21 mouse cellular contexts compared by ENCODE assay signal in genomic region chr4:71506911-71507310, GRCm38 (mm10).
DNase-seq lines count a peak whose midpoint lies in the region; ATAC-seq and TF ChIP-seq lines count a peak whose summit lies in the region.
"Had no signal": no experiment of that assay in that cellular context is flagged by ENCODE, and none has a peak within 500 bp of the region (broad histone marks: within the 10 kb centered on the region; RNA-seq: fewer than 3 reads in every experiment).

No protein-coding gene starts in this region.

- H3K27me3 ChIP-seq in kidney, adult 2 months (replicated peaks; ENCODE audit: control insufficient read depth, insufficient read depth, low read length) = no peaks in the 10 kb centered on the region
- no peaks in the 10 kb centered on the region for H3K27me3 ChIP-seq in kidney, embryonic 15.5 days
- no peaks in the 10 kb centered on the region for H3K27me3 ChIP-seq in hindbrain, embryonic 16.5 days (replicated peaks; ENCODE audit: control insufficient read depth, insufficient read depth, low read length)
- H3K27me3 ChIP-seq: forebrain, embryonic 15.5 days; hindbrain, embryonic 15.5 days; intestine, embryonic 15.5 days; limb, embryonic 12.5 days; liver, embryonic 13.5 days; midbrain, embryonic 13.5 days had no signal

- H3K4me1 ChIP-seq in kidney, adult 2 months (ENCODE audit: control insufficient read depth, insufficient read depth, low read length) = no peaks in the 10 kb centered on the region
- H3K4me1 ChIP-seq in kidney, embryonic 15.5 days = no peaks in the 10 kb centered on the region
- no peaks in the 10 kb centered on the region for H3K4me1 ChIP-seq in hindbrain, embryonic 16.5 days (ENCODE audit: control insufficient read depth, insufficient read depth, low read depth, low read length)
- H3K4me1 ChIP-seq: embryonic facial prominence, embryonic 10.5 days; forebrain, embryonic 15.5 days; heart, embryonic 10.5 days; hindbrain, embryonic 15.5 days; intestine, embryonic 15.5 days; limb, embryonic 12.5 days; liver, embryonic 13.5 days; midbrain, embryonic 13.5 days had no signal

- no peak overlapping the region for H3K4me3 ChIP-seq in kidney, adult 2 months (ENCODE audit: insufficient read depth, low read depth, low read length)
- no peak overlapping the region for H3K4me3 ChIP-seq in kidney, embryonic 15.5 days (replicated peaks)
- H3K4me3 ChIP-seq in hindbrain, embryonic 16.5 days (ENCODE audit: low read length) = no peak overlapping the region
- H3K4me3 ChIP-seq: embryonic facial prominence, embryonic 10.5 days; forebrain, embryonic 15.5 days; heart, embryonic 10.5 days; hindbrain, embryonic 15.5 days; intestine, embryonic 15.5 days; limb, embryonic 12.5 days; liver, embryonic 13.5 days; midbrain, embryonic 13.5 days had no signal

- no peak overlapping the region for H3K9ac ChIP-seq in kidney, embryonic 15.5 days
- H3K9ac ChIP-seq in hindbrain, embryonic 16.5 days (ENCODE audit: low read depth, low read length) = no peak overlapping the region
- H3K9ac ChIP-seq: forebrain, embryonic 15.5 days; hindbrain, embryonic 15.5 days; intestine, embryonic 15.5 days; limb, embryonic 12.5 days; liver, embryonic 13.5 days; midbrain, embryonic 13.5 days had no signal

- H3K36me3 ChIP-seq in kidney, adult 2 months (ENCODE audit: control insufficient read depth, insufficient read depth, low read length) = no peaks in the 10 kb centered on the region
- no peaks in the 10 kb centered on the region for H3K36me3 ChIP-seq in kidney, embryonic 15.5 days
- no peaks in the 10 kb centered on the region for H3K36me3 ChIP-seq in hindbrain, embryonic 16.5 days (ENCODE audit: control insufficient read depth, insufficient read depth, low read length)
- H3K36me3 ChIP-seq: embryonic facial prominence, embryonic 10.5 days; forebrain, embryonic 15.5 days; heart, embryonic 10.5 days; hindbrain, embryonic 15.5 days; intestine, embryonic 15.5 days; limb, embryonic 12.5 days; liver, embryonic 13.5 days; midbrain, embryonic 13.5 days had no signal

- no peak for ATAC-seq in kidney, embryonic 15.5 days (replicated peaks; ENCODE audit: low FRiP score)
- no peak for ATAC-seq in megakaryocyte-erythroid progenitor cell, adult 5-6 weeks (replicated peaks; ENCODE audit: low FRiP score, low TSS enrichment, poor library complexity, severe bottlenecking)
- ATAC-seq in hindbrain, embryonic 16.5 days = no peak
- ATAC-seq: CD4-positive, CD25-positive, alpha-beta regulatory T cell, adult 4 months; forebrain, embryonic 15.5 days; intestine, embryonic 15.5 days; midbrain, embryonic 13.5 days had no signal

- no peak overlapping the region for H3K4me2 ChIP-seq in kidney, embryonic 15.5 days
- no peak overlapping the region for H3K4me2 ChIP-seq in hindbrain, embryonic 16.5 days (ENCODE audit: low read length)
- H3K4me2 ChIP-seq: forebrain, embryonic 15.5 days; hindbrain, embryonic 15.5 days; intestine, embryonic 15.5 days; limb, embryonic 12.5 days; liver, embryonic 13.5 days; midbrain, embryonic 13.5 days had no signal

- peak; percentile 47 for DNase-seq in kidney, adult 2 months
- peak; percentile 18 to 31 for DNase-seq in adrenal gland, adult 18-20 months (ENCODE audit: low spot score in 2 of 2)
- peak; percentile 73 for DNase-seq in adrenal gland, postnatal 14 days
- peak; percentile 21 to 34 for DNase-seq in kidney, postnatal 25 days
- DNase-seq: cerebellum, adult 11-12 months; cerebellum, postnatal 10 days; gastrocnemius, postnatal 10 days; liver, embryonic 13.5 days; lung, adult 2 months; thymus, adult 18-20 months had no signal

- H3K9me3 ChIP-seq in kidney, embryonic 15.5 days (replicated peaks) = no peaks in the 10 kb centered on the region
- no peaks in the 10 kb centered on the region for H3K9me3 ChIP-seq in hindbrain, embryonic 16.5 days (ENCODE audit: control insufficient read depth, low read length)
- H3K9me3 ChIP-seq: embryonic facial prominence, embryonic 10.5 days; forebrain, embryonic 15.5 days; heart, embryonic 10.5 days; hindbrain, embryonic 15.5 days; intestine, embryonic 15.5 days; limb, embryonic 12.5 days; liver, embryonic 13.5 days; midbrain, embryonic 13.5 days had no signal

- H3K27ac ChIP-seq in kidney, adult 2 months (ENCODE audit: insufficient read depth, low read depth, low read length) = no peak overlapping the region
- H3K27ac ChIP-seq in kidney, embryonic 15.5 days = no peak overlapping the region
- no peak overlapping the region for H3K27ac ChIP-seq in hindbrain, embryonic 16.5 days (ENCODE audit: low read depth, low read length)
- H3K27ac ChIP-seq: embryonic facial prominence, embryonic 10.5 days; forebrain, embryonic 15.5 days; heart, embryonic 10.5 days; hindbrain, embryonic 15.5 days; intestine, embryonic 15.5 days; limb, embryonic 12.5 days; liver, embryonic 13.5 days; midbrain, embryonic 13.5 days had no signal

- TF ChIP-seq CTCF in kidney, adult 2 months (conservative IDR thresholded peaks at IDR 0.05; ENCODE audit: insufficient read depth, insufficient read length, low read depth, low read length) = no peak

- TF ChIP-seq POLR2A in kidney, adult 2 months (IDR thresholded peaks at IDR 0.05; ENCODE audit: low read depth, low read length) = no peak
